In the genomic region with DNA sequence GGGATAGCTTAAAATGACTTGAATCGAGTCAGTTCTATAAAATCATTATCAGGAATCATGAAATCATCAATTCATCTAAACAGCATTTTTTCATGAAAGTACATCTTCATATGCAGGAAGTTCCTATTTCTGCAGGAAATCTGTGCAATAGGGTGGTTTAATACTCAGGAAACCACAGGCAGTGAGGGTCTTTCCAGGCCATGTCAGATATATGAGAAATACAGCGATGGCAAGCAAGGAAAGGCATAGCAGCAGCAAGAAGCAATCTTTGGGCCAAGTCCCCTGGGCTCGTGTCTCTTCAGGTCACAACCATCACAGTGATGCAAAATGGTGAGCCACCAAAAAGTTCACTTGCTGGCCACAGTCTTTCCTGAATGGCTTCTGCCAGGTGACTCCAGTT, we compare ENCODE assay signal across 19 mouse cellular contexts. TPM values are rescaled to one million over a fixed set of nuclear protein-coding genes. Genes with fewer than 3 reads are reported as not detected.
"Had no signal": no experiment of that assay in that cellular context is flagged by ENCODE, and none has a peak within 500 bp of the region (broad histone marks: within the 10 kb centered on the region; RNA-seq: fewer than 3 reads in every experiment).

No protein-coding gene starts in this region.

- H3K4me1 ChIP-seq: midbrain, embryonic 10.5 days; midbrain, embryonic 12.5 days; midbrain, embryonic 15.5 days; neural tube, embryonic 12.5 days; stomach, embryonic 15.5 days had no signal

- H3K27me3 ChIP-seq: midbrain, embryonic 12.5 days; midbrain, embryonic 15.5 days; neural tube, embryonic 12.5 days; stomach, embryonic 15.5 days had no signal

- ATAC-seq: midbrain, embryonic 15.5 days had no signal

- H3K27ac ChIP-seq: midbrain, embryonic 10.5 days; midbrain, embryonic 12.5 days; midbrain, embryonic 15.5 days; neural tube, embryonic 12.5 days; stomach, embryonic 15.5 days; stomach, postnatal 0 days had no signal

- H3K9ac ChIP-seq: lung, embryonic 14.5 days; midbrain, embryonic 12.5 days; midbrain, embryonic 15.5 days; neural tube, embryonic 12.5 days; stomach, embryonic 15.5 days had no signal

- H3K9me3 ChIP-seq: midbrain, embryonic 10.5 days; midbrain, embryonic 12.5 days; midbrain, embryonic 15.5 days; neural tube, embryonic 12.5 days; stomach, embryonic 15.5 days had no signal

- H3K4me3 ChIP-seq: midbrain, embryonic 10.5 days; midbrain, embryonic 12.5 days; midbrain, embryonic 15.5 days; neural tube, embryonic 12.5 days; stomach, embryonic 15.5 days had no signal

- H3K4me2 ChIP-seq: lung, embryonic 14.5 days; midbrain, embryonic 12.5 days; midbrain, embryonic 15.5 days; neural tube, embryonic 12.5 days; stomach, embryonic 15.5 days had no signal

- DNase-seq: lung, adult 18-20 months; lung, embryonic 14.5 days; lung, postnatal 10 days; lung, postnatal 4 days; right cerebral cortex, postnatal 14 days; thymus, adult 2 months; thymus, postnatal 25 days; thymus, postnatal 4 days had no signal

- H3K36me3 ChIP-seq: midbrain, embryonic 10.5 days; midbrain, embryonic 12.5 days; midbrain, embryonic 15.5 days; neural tube, embryonic 12.5 days; stomach, embryonic 15.5 days had no signal

RNA-seq across cellular contexts. Expression of gene Cav3, which starts 13.6 kb away (rescaled TPM):
- total RNA-seq: megakaryocyte-erythroid progenitor cell, adult 5-6 weeks; midbrain, postnatal 0 days; monocyte, adult 5-6 weeks; neutrophil, adult 5-6 weeks had no signal
- polyA plus RNA-seq: midbrain, embryonic 10.5 days; midbrain, embryonic 12.5 days; midbrain, embryonic 15.5 days; midbrain, postnatal 0 days had no signal

RNA-seq across cellular contexts. Expression of gene Oxtr, which starts 44.1 kb away (rescaled TPM):
- total RNA-seq: megakaryocyte-erythroid progenitor cell, adult 5-6 weeks; monocyte, adult 5-6 weeks; neutrophil, adult 5-6 weeks had no signal

RNA-seq across cellular contexts. Expression of gene Ssu2, which starts 57.9 kb away (rescaled TPM):
- total RNA-seq: megakaryocyte-erythroid progenitor cell, adult 5-6 weeks; midbrain, postnatal 0 days; monocyte, adult 5-6 weeks; neutrophil, adult 5-6 weeks had no signal
- polyA plus RNA-seq: midbrain, postnatal 0 days; neural tube, embryonic 14.5 days had no signal
